Mouse (Mus musculus) intestine, embryonic 15.5 days (tissue): ENCODE measurements around the gene Gm20695. TPM values are rescaled to one million over a fixed set of nuclear protein-coding genes. Genes with fewer than 3 reads are reported as not detected.

Source experiments
- ATAC-seq: fragments of 200-750 bp; cut with Nextera tagmentation; 2 replicates; pipeline ENCODE4 v1.8.0; 2017; ENCODE audit warnings: moderate TSS enrichment, moderate library complexity
- H3K27ac ChIP-seq: fragments of 300-500 bp; sonication (generic); 2 replicates; pipeline ENCODE4 v1.5.1; 2015; ENCODE audit warnings: mild to moderate bottlenecking, inconsistent platforms
- H3K27me3 ChIP-seq: fragments of 300-500 bp; sonication (generic); replicated peaks from 2 replicates; pipeline ENCODE4 v1.6.1; 2015; ENCODE audit warnings: inconsistent platforms
- H3K36me3 ChIP-seq: fragments of 300-500 bp; sonication (generic); 2 replicates; pipeline ENCODE4 v1.6.1; 2015; ENCODE audit warnings: inconsistent platforms
- H3K4me1 ChIP-seq: fragments of 300-500 bp; sonication (generic); replicated peaks from 2 replicates; pipeline ENCODE4 v1.6.1; 2015; ENCODE audit warnings: inconsistent platforms
- H3K4me2 ChIP-seq: fragments of 300-500 bp; sonication (generic); replicated peaks from 2 replicates; pipeline ENCODE4 v1.6.1; 2015; ENCODE audit warnings: mild to moderate bottlenecking, inconsistent platforms
- H3K4me3 ChIP-seq: fragments of 300-500 bp; sonication (generic); replicated peaks from 2 replicates; pipeline ENCODE4 v1.5.1; 2015; ENCODE audit warnings: inconsistent platforms
- H3K9ac ChIP-seq: fragments of 300-500 bp; sonication (generic); 2 replicates; pipeline ENCODE4 v1.6.1; 2015; ENCODE audit warnings: inconsistent platforms
- H3K9me3 ChIP-seq: fragments of 300-500 bp; sonication (generic); 2 replicates; pipeline ENCODE4 v1.6.1; 2016; ENCODE audit warnings: inconsistent platforms
- WGBS: fragments of 180-500 bp; shearing (Covaris S2); methylation state at CpG from one replicate; pipeline ENCODE4 v1.1.7; 2015; 5-methylcytosine and 5-hydroxymethylcytosine counted together
- polyA plus RNA-seq: library from polyadenylated mRNA; unstranded; fragments of >200 nt; fragmentation: Nextera tagmentation; extraction: Ambion mirVana; gene quantifications from 2 replicates; pipeline ENCODE4 v1.2.1, GENCODE M21; 2015

The Gm20695 gene
- polyA plus RNA-seq, 1 experiment from 2014 or later = 1.6 TPM

GRCm38 (mm10) chr16:3907471-3907870 is 23.0 kb downstream of the Gm20695 start:
- Histone ChIP-seq H3K4me2 (no peak overlapping the region), H3K4me3 (no peak overlapping the region), H3K4me1 (0 out of 2 replicates have a peak, but pooled peaks cover 3% of the 10 kb centered on the region), H3K27me3 (no peaks in the 10 kb centered on the region), H3K9ac (no peak overlapping the region), H3K9me3 (no peaks in the 10 kb centered on the region), H3K27ac (no peak overlapping the region), H3K36me3 (peaks cover 16% of the 10 kb centered on the region; the same call in 1 of the 2 replicates)
- 78% methylated on average over 2 of the region's 2 CpGs for WGBS
- ATAC-seq = no peak

- peaks cover 14% of the 10 kb centered on the region; the same call in 1 of the 2 replicates for H3K36me3 ChIP-seq
- H3K9ac ChIP-seq = peak within 1 kb of the TSS; percentile 51
- ATAC-seq = peak; percentile 99
- no peaks in the 10 kb centered on the region for H3K27me3 ChIP-seq
- H3K4me1 ChIP-seq = 0 out of 2 replicates have a peak, but pooled peaks cover 3% of the 10 kb centered on the region
- H3K27ac ChIP-seq = peak within 1 kb of the TSS; percentile 52
- WGBS = under 1% methylated on average over 33 of the region's 33 CpGs
- peak within 1 kb of the TSS; percentile 78 for H3K4me2 ChIP-seq
- peak within 1 kb of the TSS; percentile 57 for H3K4me3 ChIP-seq
- H3K9me3 ChIP-seq = no peaks in the 10 kb centered on the region
Measured at GRCm38 (mm10) chr16:3908537-3909111, 24.2 kb downstream of the Gm20695 start, which contains the start of the genes 1700037C18Rik and Cluap1. 1700037C18Rik (minus strand) TSS chr16:3908689. Cluap1 (plus strand) TSS chr16:3908801.

GRCm38 (mm10) chr16:3909118-3909517 is 24.7 kb downstream of the Gm20695 start:
- 0 out of 2 replicates have a peak, but pooled peaks cover 3% of the 10 kb centered on the region for H3K4me1 ChIP-seq
- peak overlapping the region; percentile 29; the same call in 1 of the 2 replicates for H3K27ac ChIP-seq
- peak overlapping the region; percentile 57 for H3K4me3 ChIP-seq
- peak overlapping the region; percentile 78 for H3K4me2 ChIP-seq
- 4% methylated on average over 20 of the region's 20 CpGs for WGBS
- peak overlapping the region; percentile 51 for H3K9ac ChIP-seq
- H3K27me3 ChIP-seq = no peaks in the 10 kb centered on the region
- peaks cover 12% of the 10 kb centered on the region; the same call in 1 of the 2 replicates for H3K36me3 ChIP-seq
- H3K9me3 ChIP-seq = no peaks in the 10 kb centered on the region
- no peak for ATAC-seq

GRCm38 (mm10) chr16:3920756-3921155 is 36.3 kb downstream of the Gm20695 start:
- Histone ChIP-seq H3K27me3 (no peaks in the 10 kb centered on the region), H3K9ac (no peak overlapping the region), H3K4me3 (no peak overlapping the region), H3K27ac (no peak overlapping the region), H3K4me1 (no peaks in the 10 kb centered on the region), H3K36me3 (peaks cover 13% of the 10 kb centered on the region), H3K4me2 (no peak overlapping the region), H3K9me3 (no peaks in the 10 kb centered on the region)
- no peak for ATAC-seq
- 95% methylated on average over 2 of the region's 2 CpGs for WGBS

GRCm38 (mm10) chr16:3923515-3923914 is 39.1 kb downstream of the Gm20695 start:
- Histone ChIP-seq H3K4me3 (no peak overlapping the region), H3K27me3 (no peaks in the 10 kb centered on the region), H3K4me2 (no peak overlapping the region), H3K9ac (no peak overlapping the region), H3K9me3 (no peaks in the 10 kb centered on the region), H3K27ac (no peak overlapping the region), H3K36me3 (peaks cover 13% of the 10 kb centered on the region), H3K4me1 (no peaks in the 10 kb centered on the region)
- ATAC-seq = no peak
- WGBS = 90% methylated on average over 3 of the region's 3 CpGs

- Histone ChIP-seq H3K9ac (no peak overlapping the region), H3K36me3 (peaks cover 13% of the 10 kb centered on the region), H3K27me3 (no peaks in the 10 kb centered on the region), H3K4me3 (no peak overlapping the region), H3K4me1 (no peaks in the 10 kb centered on the region), H3K27ac (no peak overlapping the region), H3K4me2 (no peak overlapping the region), H3K9me3 (no peaks in the 10 kb centered on the region)
- 83% methylated on average over 4 of the region's 4 CpGs for WGBS
- ATAC-seq = no peak
Measured at GRCm38 (mm10) chr16:3923966-3924365, 39.5 kb downstream of the Gm20695 start.

- Histone ChIP-seq H3K9ac (no peak overlapping the region), H3K4me2 (no peak overlapping the region), H3K4me3 (no peak overlapping the region), H3K27ac (no peak overlapping the region), H3K9me3 (no peaks in the 10 kb centered on the region), H3K27me3 (no peaks in the 10 kb centered on the region), H3K36me3 (peaks cover 13% of the 10 kb centered on the region), H3K4me1 (no peaks in the 10 kb centered on the region)
- ATAC-seq = no peak
- WGBS = 20% methylated on average over 1 of the region's 1 CpGs
Measured at GRCm38 (mm10) chr16:3928582-3928981, 44.1 kb downstream of the Gm20695 start.

GRCm38 (mm10) chr16:3929151-3929550 is 44.7 kb downstream of the Gm20695 start:
- Histone ChIP-seq H3K36me3 (peaks cover 10% of the 10 kb centered on the region), H3K27me3 (no peaks in the 10 kb centered on the region), H3K9ac (no peak overlapping the region), H3K4me3 (no peak overlapping the region), H3K4me1 (no peaks in the 10 kb centered on the region), H3K27ac (no peak overlapping the region), H3K4me2 (no peak overlapping the region), H3K9me3 (no peaks in the 10 kb centered on the region)
- 71% methylated on average over 7 of the region's 7 CpGs for WGBS
- ATAC-seq = no peak

- no peak overlapping the region for H3K27ac ChIP-seq
- no peaks in the 10 kb centered on the region for H3K9me3 ChIP-seq
- no peak overlapping the region for H3K4me2 ChIP-seq
- H3K9ac ChIP-seq = no peak overlapping the region
- no peaks in the 10 kb centered on the region for H3K27me3 ChIP-seq
- H3K4me3 ChIP-seq = no peak overlapping the region
- no peaks in the 10 kb centered on the region for H3K4me1 ChIP-seq
- ATAC-seq = no peak
- H3K36me3 ChIP-seq = peaks cover 12% of the 10 kb centered on the region
- WGBS = 89% methylated on average over 6 of the region's 6 CpGs
Measured at GRCm38 (mm10) chr16:3933536-3933935, 49.1 kb downstream of the Gm20695 start.

- no peak for ATAC-seq
- peaks cover 18% of the 10 kb centered on the region for H3K36me3 ChIP-seq
- H3K27me3 ChIP-seq = no peaks in the 10 kb centered on the region
- no peaks in the 10 kb centered on the region for H3K4me1 ChIP-seq
- H3K9ac ChIP-seq = no peak overlapping the region
- 96% methylated on average over 1 of the region's 1 CpGs for WGBS
- H3K4me3 ChIP-seq = no peak overlapping the region
- no peak overlapping the region for H3K4me2 ChIP-seq
- H3K27ac ChIP-seq = no peak overlapping the region
- H3K9me3 ChIP-seq = no peaks in the 10 kb centered on the region
Measured at GRCm38 (mm10) chr16:3934091-3934490, 49.6 kb downstream of the Gm20695 start.

- ATAC-seq = no peak
- Histone ChIP-seq H3K4me3 (no peak overlapping the region), H3K36me3 (peaks cover 20% of the 10 kb centered on the region), H3K9me3 (no peaks in the 10 kb centered on the region), H3K27ac (no peak overlapping the region), H3K4me2 (no peak overlapping the region), H3K9ac (no peak overlapping the region), H3K27me3 (no peaks in the 10 kb centered on the region), H3K4me1 (no peaks in the 10 kb centered on the region)
- WGBS = 90% methylated on average over 4 of the region's 4 CpGs
Measured at GRCm38 (mm10) chr16:3934701-3935100, 50.3 kb downstream of the Gm20695 start.

- no peaks in the 10 kb centered on the region for H3K36me3 ChIP-seq
- H3K9ac ChIP-seq = no peak overlapping the region
- WGBS = 86% methylated on average over 1 of the region's 1 CpGs
- no peak overlapping the region for H3K27ac ChIP-seq
- H3K27me3 ChIP-seq = no peaks in the 10 kb centered on the region
- H3K4me1 ChIP-seq = no peaks in the 10 kb centered on the region
- no peak overlapping the region for H3K4me2 ChIP-seq
- H3K4me3 ChIP-seq = no peak overlapping the region
- H3K9me3 ChIP-seq = no peaks in the 10 kb centered on the region
- no peak for ATAC-seq
Measured at GRCm38 (mm10) chr16:3951141-3951540, 66.7 kb downstream of the Gm20695 start.

GRCm38 (mm10) chr16:3956369-3956768 is 71.9 kb downstream of the Gm20695 start:
- WGBS = 82% methylated on average over 6 of the region's 6 CpGs
- no peaks in the 10 kb centered on the region for H3K4me1 ChIP-seq
- no peak for ATAC-seq

More at GRCm38 (mm10) chr16:3956369-3956768, 71.9 kb downstream of the Gm20695 start:
- Histone ChIP-seq H3K36me3 (no peaks in the 10 kb centered on the region), H3K4me3 (no peak overlapping the region), H3K9ac (no peak overlapping the region), H3K27ac (no peak overlapping the region), H3K27me3 (no peaks in the 10 kb centered on the region), H3K4me2 (no peak overlapping the region), H3K9me3 (no peaks in the 10 kb centered on the region)
